Mouse (Mus musculus): ENCODE data around the gene Cers3. TPM values are rescaled to one million over a fixed set of nuclear protein-coding genes. Genes with fewer than 3 reads are reported as not detected.

The Cers3 gene
- polyA plus RNA-seq, 1 experiment = 0.73 TPM

DNA sequence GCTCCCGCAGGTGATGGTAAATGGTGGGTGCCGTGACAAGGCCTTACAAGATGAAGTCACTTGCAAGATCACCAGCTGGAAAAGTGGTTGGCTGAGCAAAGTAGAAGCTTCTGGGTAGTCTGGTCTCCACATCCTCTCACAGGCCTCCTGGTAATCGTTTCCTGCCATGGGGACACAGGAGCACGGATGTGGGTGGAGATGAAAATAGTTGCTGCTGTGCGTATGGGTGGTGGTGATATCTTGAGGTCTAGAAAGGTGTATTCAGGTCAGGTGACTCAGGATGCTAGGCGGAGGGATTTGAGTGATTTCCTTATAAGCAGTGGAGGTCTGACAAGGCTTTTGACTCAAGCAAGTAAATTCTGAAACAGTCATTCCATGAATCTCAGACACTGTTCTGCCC lies 18.4 kb upstream of the Cers3 start:
- Histone ChIP-seq H3K4me1 (ENCODE audit: control insufficient read depth, insufficient read depth, low read length) (no peaks in the 10 kb centered on the region), H3K27me3 (ENCODE audit: control insufficient read depth, insufficient read depth, low read length, poor library complexity, severe bottlenecking) (no peaks in the 10 kb centered on the region), H3K9ac (ENCODE audit: low read depth, poor library complexity, severe bottlenecking) (no peak overlapping the region), H3K9me3 (replicated peaks; ENCODE audit: control insufficient read depth, insufficient read depth, low read length, poor library complexity, severe bottlenecking) (peaks cover 7% of the 10 kb centered on the region; the same call in 1 of the 2 replicates), H3K36me3 (ENCODE audit: control insufficient read depth, insufficient read depth, low read length, poor library complexity, severe bottlenecking) (no peaks in the 10 kb centered on the region), H3K4me3 (ENCODE audit: low read depth, low read length) (no peak overlapping the region), H3K27ac (ENCODE audit: insufficient read depth, low read length) (no peak overlapping the region)
- TF ChIP-seq EP300 (IDR thresholded peaks at IDR 0.05; ENCODE audit: insufficient read depth, low read depth, low read length) (no peak), POLR2A (IDR thresholded peaks at IDR 0.05; ENCODE audit: insufficient read depth, low read length) (no peak), CTCF (IDR thresholded peaks at IDR 0.05; ENCODE audit: low read depth, low read length) (no peak)

DNA sequence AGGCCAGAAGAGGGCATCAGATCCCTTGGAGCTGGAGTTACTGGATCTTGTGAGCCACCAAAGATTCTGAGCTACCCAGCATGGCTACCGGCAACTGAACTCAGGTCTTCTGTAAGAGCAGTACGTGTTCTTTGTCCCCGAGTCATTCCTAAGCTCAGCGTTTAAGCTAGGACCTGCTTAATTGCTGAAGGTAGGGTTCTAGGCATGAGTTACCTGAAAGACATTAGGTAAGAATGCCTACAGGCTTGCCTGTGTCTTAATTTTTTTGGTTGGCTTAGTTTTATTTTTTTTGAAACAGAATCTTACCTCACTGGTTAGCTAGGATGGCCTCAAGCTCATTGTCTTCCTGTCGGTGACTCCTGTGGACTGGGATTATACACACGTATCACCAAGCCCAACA lies 15.2 kb upstream of the Cers3 start:
- TF ChIP-seq EP300 (IDR thresholded peaks at IDR 0.05; ENCODE audit: insufficient read depth, low read depth, low read length) = no peak
- TF ChIP-seq CTCF (IDR thresholded peaks at IDR 0.05; ENCODE audit: low read depth, low read length) = no peak
- no peak for TF ChIP-seq POLR2A (IDR thresholded peaks at IDR 0.05; ENCODE audit: insufficient read depth, low read length)
- Histone ChIP-seq H3K9ac (ENCODE audit: low read depth, poor library complexity, severe bottlenecking) (no peak overlapping the region), H3K27ac (ENCODE audit: insufficient read depth, low read length) (no peak overlapping the region), H3K9me3 (replicated peaks; ENCODE audit: control insufficient read depth, insufficient read depth, low read length, poor library complexity, severe bottlenecking) (peaks cover 7% of the 10 kb centered on the region; the same call in 1 of the 2 replicates), H3K27me3 (ENCODE audit: control insufficient read depth, insufficient read depth, low read length, poor library complexity, severe bottlenecking) (no peaks in the 10 kb centered on the region), H3K4me1 (ENCODE audit: control insufficient read depth, insufficient read depth, low read length) (no peaks in the 10 kb centered on the region), H3K4me3 (ENCODE audit: low read depth, low read length) (no peak overlapping the region), H3K36me3 (ENCODE audit: control insufficient read depth, insufficient read depth, low read length, poor library complexity, severe bottlenecking) (no peaks in the 10 kb centered on the region)

DNA sequence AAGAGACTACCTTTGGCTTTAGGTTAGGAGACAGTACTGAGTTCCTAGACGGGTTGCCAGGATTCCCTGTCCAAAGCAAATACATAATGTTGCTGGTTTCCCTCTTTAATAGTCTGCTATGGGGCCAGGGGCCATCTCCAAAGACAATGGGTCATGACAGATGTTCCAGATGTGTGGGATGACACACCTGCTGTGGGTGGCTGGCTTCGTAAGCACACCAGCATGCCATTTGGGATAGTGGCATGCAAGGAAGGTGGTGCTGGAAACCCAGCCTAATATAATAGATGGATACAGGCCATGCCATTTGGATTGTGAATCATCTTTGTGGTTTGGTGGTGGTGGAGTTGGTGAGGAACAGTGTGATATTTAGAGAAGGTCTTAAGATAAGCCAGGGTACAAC lies 14.1 kb upstream of the Cers3 start:
- Histone ChIP-seq H3K9ac (ENCODE audit: low read depth, poor library complexity, severe bottlenecking) (no peak overlapping the region), H3K36me3 (ENCODE audit: control insufficient read depth, insufficient read depth, low read length, poor library complexity, severe bottlenecking) (no peaks in the 10 kb centered on the region), H3K4me3 (ENCODE audit: low read depth, low read length) (no peak overlapping the region), H3K4me1 (ENCODE audit: control insufficient read depth, insufficient read depth, low read length) (no peaks in the 10 kb centered on the region), H3K27ac (ENCODE audit: insufficient read depth, low read length) (no peak overlapping the region), H3K9me3 (replicated peaks; ENCODE audit: control insufficient read depth, insufficient read depth, low read length, poor library complexity, severe bottlenecking) (peaks cover 7% of the 10 kb centered on the region; the same call in 1 of the 2 replicates), H3K27me3 (ENCODE audit: control insufficient read depth, insufficient read depth, low read length, poor library complexity, severe bottlenecking) (no peaks in the 10 kb centered on the region)
- TF ChIP-seq CTCF (IDR thresholded peaks at IDR 0.05; ENCODE audit: low read depth, low read length) = no peak
- TF ChIP-seq EP300 (IDR thresholded peaks at IDR 0.05; ENCODE audit: insufficient read depth, low read depth, low read length) = no peak
- no peak for TF ChIP-seq POLR2A (IDR thresholded peaks at IDR 0.05; ENCODE audit: insufficient read depth, low read length)

DNA sequence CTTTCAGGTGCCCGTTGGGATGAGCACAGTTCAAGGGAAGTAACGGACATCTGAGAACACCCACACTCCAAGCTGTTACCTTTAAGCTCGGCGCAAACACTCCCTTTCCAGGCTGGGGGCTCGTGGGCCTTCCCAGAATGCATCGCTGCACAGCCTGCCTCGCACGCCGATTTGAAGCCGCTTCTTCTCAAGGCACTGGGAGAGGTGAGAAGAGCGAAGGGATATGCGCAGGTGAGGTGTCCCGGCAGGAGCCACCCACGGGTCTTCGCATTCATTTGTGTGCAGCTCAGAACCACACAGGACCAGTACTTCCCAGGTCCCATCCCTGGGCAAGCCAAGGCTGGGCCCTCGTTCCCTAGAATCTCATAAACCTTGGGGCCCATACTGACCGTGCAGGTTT lies 9.9 kb upstream of the Cers3 start:
- no peak overlapping the region for H3K9ac ChIP-seq (ENCODE audit: low read depth, poor library complexity, severe bottlenecking)
- no peak for TF ChIP-seq POLR2A (IDR thresholded peaks at IDR 0.05; ENCODE audit: insufficient read depth, low read length)
- no peak for TF ChIP-seq CTCF (IDR thresholded peaks at IDR 0.05; ENCODE audit: low read depth, low read length)
- TF ChIP-seq EP300 (IDR thresholded peaks at IDR 0.05; ENCODE audit: insufficient read depth, low read depth, low read length) = no peak
- H3K27ac ChIP-seq (ENCODE audit: insufficient read depth, low read length) = no peak overlapping the region
- H3K27me3 ChIP-seq (ENCODE audit: control insufficient read depth, insufficient read depth, low read length, poor library complexity, severe bottlenecking) = no peaks in the 10 kb centered on the region
- no peak overlapping the region for H3K4me3 ChIP-seq (ENCODE audit: low read depth, low read length)
- no peaks in the 10 kb centered on the region for H3K4me1 ChIP-seq (ENCODE audit: control insufficient read depth, insufficient read depth, low read length)
- H3K9me3 ChIP-seq (replicated peaks; ENCODE audit: control insufficient read depth, insufficient read depth, low read length, poor library complexity, severe bottlenecking) = peaks cover 7% of the 10 kb centered on the region; the same call in 1 of the 2 replicates
- H3K36me3 ChIP-seq (ENCODE audit: control insufficient read depth, insufficient read depth, low read length, poor library complexity, severe bottlenecking) = no peaks in the 10 kb centered on the region

DNA sequence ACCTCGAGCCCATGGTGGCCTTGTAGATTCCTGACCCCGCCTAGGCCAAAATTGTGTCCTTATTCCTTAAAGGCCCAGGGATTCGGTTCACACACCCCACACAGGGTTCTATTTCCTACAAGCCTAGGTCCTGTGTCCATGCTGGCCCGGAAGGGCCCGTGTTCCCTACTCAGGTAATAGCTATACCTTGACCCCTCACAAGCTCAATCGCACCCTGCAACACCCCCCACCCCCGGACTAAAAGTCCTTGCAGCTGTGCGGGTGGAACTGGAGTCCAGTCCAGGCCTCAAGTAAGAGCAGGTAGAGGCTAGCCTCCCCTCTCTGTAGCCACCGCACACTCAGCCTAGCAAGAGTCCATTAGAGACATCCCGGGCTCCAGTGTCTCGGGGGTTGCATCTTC lies 9.4 kb upstream of the Cers3 start:
- no peaks in the 10 kb centered on the region for H3K4me1 ChIP-seq (ENCODE audit: control insufficient read depth, insufficient read depth, low read length)
- H3K27ac ChIP-seq (ENCODE audit: insufficient read depth, low read length) = no peak overlapping the region
- no peaks in the 10 kb centered on the region for H3K27me3 ChIP-seq (ENCODE audit: control insufficient read depth, insufficient read depth, low read length, poor library complexity, severe bottlenecking)
- no peak overlapping the region for H3K4me3 ChIP-seq (ENCODE audit: low read depth, low read length)
- peaks cover 5% of the 10 kb centered on the region; the same call in 1 of the 2 replicates for H3K9me3 ChIP-seq (replicated peaks; ENCODE audit: control insufficient read depth, insufficient read depth, low read length, poor library complexity, severe bottlenecking)
- TF ChIP-seq EP300 (IDR thresholded peaks at IDR 0.05; ENCODE audit: insufficient read depth, low read depth, low read length) (no peak), POLR2A (IDR thresholded peaks at IDR 0.05; ENCODE audit: insufficient read depth, low read length) (no peak), CTCF (IDR thresholded peaks at IDR 0.05; ENCODE audit: low read depth, low read length) (no peak)
- no peaks in the 10 kb centered on the region for H3K36me3 ChIP-seq (ENCODE audit: control insufficient read depth, insufficient read depth, low read length, poor library complexity, severe bottlenecking)
- H3K9ac ChIP-seq (ENCODE audit: low read depth, poor library complexity, severe bottlenecking) = no peak overlapping the region

DNA sequence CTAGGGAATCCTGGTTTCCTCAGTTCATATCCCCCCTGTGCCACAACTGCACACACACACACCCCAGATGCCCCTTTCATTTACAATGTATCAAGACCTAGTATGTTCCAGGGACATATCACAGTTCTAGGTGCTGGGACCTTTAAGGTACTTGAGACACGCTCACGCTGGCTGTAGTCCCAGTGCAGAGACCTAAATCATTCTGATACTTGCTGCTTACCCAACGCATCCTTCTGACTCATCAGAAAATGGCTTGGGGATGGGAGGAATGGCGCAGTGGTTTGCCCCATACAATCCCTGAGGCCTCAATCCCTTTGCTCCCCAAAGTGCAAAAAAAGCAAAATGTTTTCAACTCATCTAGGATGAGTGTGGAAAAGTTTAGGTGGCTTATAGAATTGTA lies 8.8 kb upstream of the Cers3 start:
- Histone ChIP-seq H3K27ac (ENCODE audit: insufficient read depth, low read length) (no peak overlapping the region), H3K9me3 (replicated peaks; ENCODE audit: control insufficient read depth, insufficient read depth, low read length, poor library complexity, severe bottlenecking) (no peaks in the 10 kb centered on the region; the same call in 1 of the 2 replicates), H3K4me3 (ENCODE audit: low read depth, low read length) (no peak overlapping the region), H3K27me3 (ENCODE audit: control insufficient read depth, insufficient read depth, low read length, poor library complexity, severe bottlenecking) (no peaks in the 10 kb centered on the region), H3K36me3 (ENCODE audit: control insufficient read depth, insufficient read depth, low read length, poor library complexity, severe bottlenecking) (no peaks in the 10 kb centered on the region), H3K9ac (ENCODE audit: low read depth, poor library complexity, severe bottlenecking) (no peak overlapping the region), H3K4me1 (ENCODE audit: control insufficient read depth, insufficient read depth, low read length) (no peaks in the 10 kb centered on the region)
- TF ChIP-seq CTCF (IDR thresholded peaks at IDR 0.05; ENCODE audit: low read depth, low read length) (no peak), EP300 (IDR thresholded peaks at IDR 0.05; ENCODE audit: insufficient read depth, low read depth, low read length) (no peak), POLR2A (IDR thresholded peaks at IDR 0.05; ENCODE audit: insufficient read depth, low read length) (no peak)

All from ES-Bruce4 (cell line).